Mouse (Mus musculus) liver, embryonic 13.5 days (tissue): ENCODE results near the gene Prpf38b. TPM values are rescaled to one million over a fixed set of nuclear protein-coding genes. Genes with fewer than 3 reads are reported as not detected.
"Not testable (repeated sequence)": the region's sequence is repeated elsewhere in the genome, so short reads cannot be mapped to it uniquely, and the experiment has no call there.

Experiments
- ATAC-seq: fragments of 200-750 bp; cut with Nextera tagmentation; 2 replicates; pipeline ENCODE4 v1.8.0; 2017; ENCODE audit warnings: low read depth, mild to moderate bottlenecking, moderate number of reproducible peaks, moderate library complexity
- DNase-seq: peaks from one replicate; pipeline ENCODE4 v3.0.0; 2022
- H3K27ac ChIP-seq: fragments of 300-500 bp; sonication (generic); 2 replicates; pipeline ENCODE4 v1.5.1; 2015; ENCODE audit warnings: moderate library complexity, mild to moderate bottlenecking, inconsistent platforms
- H3K27me3 ChIP-seq: fragments of 300-500 bp; sonication (generic); 2 replicates; pipeline ENCODE4 v1.6.1; 2015; ENCODE audit warnings: mild to moderate bottlenecking, inconsistent platforms
- H3K36me3 ChIP-seq: fragments of 300-500 bp; sonication (generic); 2 replicates; pipeline ENCODE4 v1.6.1; 2015; ENCODE audit warnings: mild to moderate bottlenecking, inconsistent platforms
- H3K4me1 ChIP-seq: fragments of 300-500 bp; sonication (generic); replicated peaks from 2 replicates; pipeline ENCODE4 v1.6.1; 2015; ENCODE audit warnings: inconsistent platforms
- H3K4me2 ChIP-seq: fragments of 300-500 bp; sonication (generic); 2 replicates; pipeline ENCODE4 v1.6.1; 2015; ENCODE audit warnings: inconsistent platforms, mild to moderate bottlenecking, moderate library complexity
- H3K4me3 ChIP-seq: fragments of 300-500 bp; sonication (generic); replicated peaks from 2 replicates; pipeline ENCODE4 v1.5.1; 2015; ENCODE audit warnings: mild to moderate bottlenecking, inconsistent platforms
- H3K9ac ChIP-seq: fragments of 300-500 bp; sonication (generic); 2 replicates; pipeline ENCODE4 v1.6.1; 2015; ENCODE audit warnings: mild to moderate bottlenecking, inconsistent platforms
- H3K9me3 ChIP-seq: fragments of 300-500 bp; sonication (generic); replicated peaks from 2 replicates; pipeline ENCODE4 v1.6.1; 2016; ENCODE audit warnings: inconsistent platforms
- WGBS: fragments of 180-500 bp; shearing (Covaris S2); methylation state at CpG from one replicate; pipeline ENCODE4 v1.1.7; 2015; ENCODE audit not compliant: insufficient replicate concordance; 5-methylcytosine and 5-hydroxymethylcytosine counted together
- polyA plus RNA-seq: library from polyadenylated mRNA; unstranded; fragments of >200 nt; fragmentation: Nextera tagmentation; extraction: Ambion mirVana; gene quantifications from 2 replicates; pipeline ENCODE4 v1.2.1, GENCODE M21; 2015

The Prpf38b gene
- polyA plus RNA-seq, 1 experiment from 2014 or later: 37.9 TPM

DNA sequence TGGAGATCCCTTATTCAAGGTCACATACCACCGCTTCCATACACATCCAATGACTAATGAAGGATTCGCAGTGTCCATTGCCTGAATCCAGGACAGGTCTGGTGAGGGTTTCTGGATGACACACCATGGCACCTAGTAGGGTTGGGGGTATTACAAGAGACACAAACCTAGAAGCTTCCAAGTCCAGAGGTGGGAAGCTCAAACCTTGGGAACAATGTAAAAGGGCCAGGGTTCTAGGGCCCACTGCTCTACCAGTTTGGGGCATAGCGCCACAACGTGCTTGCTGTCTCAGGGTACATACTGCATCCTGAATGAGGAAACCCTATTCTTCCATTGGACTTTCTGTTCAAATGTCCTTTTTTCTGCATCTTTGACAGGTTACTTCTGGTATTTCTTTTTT, 12.9 kb downstream of the Prpf38b start:
- DNase-seq (no peak), ATAC-seq (no peak)
- Histone ChIP-seq H3K9me3 (no peaks in the 10 kb centered on the region), H3K4me3 (no peak overlapping the region), H3K9ac (no peak overlapping the region), H3K27me3 (no peaks in the 10 kb centered on the region), H3K4me2 (no peak overlapping the region), H3K4me1 (peaks cover 1% of the 10 kb centered on the region), H3K36me3 (peaks cover 21% of the 10 kb centered on the region), H3K27ac (no peak overlapping the region)
- WGBS: 83% methylated on average over 4 of the region's 4 CpGs

DNA sequence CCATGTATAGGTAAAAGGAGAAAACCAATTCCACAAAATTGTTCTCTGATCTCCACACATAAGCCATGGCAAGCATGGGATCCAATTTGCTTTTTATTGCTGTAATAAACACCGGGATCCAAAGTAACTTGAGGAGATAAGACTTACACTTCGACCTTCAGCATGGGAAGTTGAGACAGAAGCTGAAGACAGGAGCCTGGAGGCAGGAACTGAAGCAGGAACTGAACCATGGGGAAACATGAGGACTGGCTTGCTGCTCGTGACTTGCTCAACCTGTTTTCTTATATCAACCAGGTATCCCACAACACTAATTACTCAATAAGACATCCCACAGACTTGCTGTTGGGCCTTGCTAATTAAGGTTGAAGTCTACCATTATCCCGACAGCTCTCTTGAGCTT, 18.6 kb downstream of the Prpf38b start:
- H3K4me3 ChIP-seq: no peak overlapping the region
- H3K4me1 ChIP-seq: no peaks in the 10 kb centered on the region
- H3K9me3 ChIP-seq: no peaks in the 10 kb centered on the region
- no peaks in the 10 kb centered on the region for H3K27me3 ChIP-seq
- H3K4me2 ChIP-seq: no peak overlapping the region
- H3K36me3 ChIP-seq: no peaks in the 10 kb centered on the region
- no peak for DNase-seq
- ATAC-seq: no peak
- H3K9ac ChIP-seq: no peak overlapping the region
- 46% methylated on average over 4 of the region's 4 CpGs for WGBS
- no peak overlapping the region for H3K27ac ChIP-seq

DNA sequence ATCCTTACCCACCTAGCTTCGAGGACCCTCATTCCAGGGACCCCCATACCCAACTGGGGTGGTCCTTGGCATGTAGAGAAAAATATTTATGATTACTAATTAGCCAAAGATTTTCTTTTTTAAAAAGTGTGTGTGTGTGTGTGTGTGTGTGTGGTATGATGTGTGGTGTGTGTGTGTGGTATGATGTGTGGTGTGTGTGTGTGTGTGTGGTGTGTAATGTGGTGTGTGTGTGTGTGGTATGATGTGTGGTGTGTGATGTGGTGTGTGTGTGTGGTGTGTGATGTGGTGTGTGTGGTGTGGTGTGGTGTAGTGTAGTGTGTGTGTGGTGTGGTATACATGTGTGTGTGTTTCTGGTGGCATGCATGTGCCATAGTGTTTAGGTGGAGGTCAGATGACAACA, 19.4 kb downstream of the Prpf38b start:
- Histone ChIP-seq H3K27ac (no peak overlapping the region), H3K36me3 (no peaks in the 10 kb centered on the region), H3K4me2 (no peak overlapping the region), H3K9me3 (no peaks in the 10 kb centered on the region), H3K9ac (no peak overlapping the region), H3K4me1 (no peaks in the 10 kb centered on the region), H3K4me3 (no peak overlapping the region), H3K27me3 (no peaks in the 10 kb centered on the region)
- WGBS: 38% methylated on average over 1 of the region's 1 CpGs
- DNase-seq (no peak), ATAC-seq (no peak)

DNA sequence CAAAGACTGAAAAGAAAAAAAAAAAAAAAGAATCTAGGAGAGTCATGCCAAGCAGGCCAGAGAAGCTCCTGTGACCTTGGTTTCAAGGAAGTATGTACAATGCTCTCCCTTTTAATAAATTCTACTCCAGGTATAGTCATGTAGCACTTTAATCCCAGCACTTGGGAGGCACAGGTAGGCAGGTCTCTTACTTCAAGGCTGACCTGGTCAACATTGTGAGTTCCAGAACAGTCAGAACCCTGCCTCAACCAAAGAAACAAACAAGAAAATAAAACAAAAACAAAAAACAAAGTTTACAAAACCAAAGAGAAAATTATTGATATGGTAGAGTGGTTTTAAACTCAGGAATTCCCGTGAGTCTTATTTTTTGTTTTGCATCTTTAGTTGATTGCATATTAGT, 21.6 kb downstream of the Prpf38b start, which contains the start of gene Fndc7:
Gene Fndc7 (minus strand): TSS at position 101 of the 400 bp plus-strand sequence.
- no peak within 1 kb of the TSS for H3K27ac ChIP-seq
- H3K9me3 ChIP-seq: no peaks in the 10 kb centered on the region
- H3K9ac ChIP-seq: no peak within 1 kb of the TSS
- H3K4me1 ChIP-seq: peaks cover 19% of the 10 kb centered on the region
- no peak within 1 kb of the TSS for H3K4me3 ChIP-seq
- H3K4me2 ChIP-seq: no peak within 1 kb of the TSS
- ATAC-seq (no peak), DNase-seq (no peak)
- no peaks in the 10 kb centered on the region for H3K36me3 ChIP-seq
- no peaks in the 10 kb centered on the region for H3K27me3 ChIP-seq
- WGBS: 70% methylated on average over 1 of the region's 1 CpGs

DNA sequence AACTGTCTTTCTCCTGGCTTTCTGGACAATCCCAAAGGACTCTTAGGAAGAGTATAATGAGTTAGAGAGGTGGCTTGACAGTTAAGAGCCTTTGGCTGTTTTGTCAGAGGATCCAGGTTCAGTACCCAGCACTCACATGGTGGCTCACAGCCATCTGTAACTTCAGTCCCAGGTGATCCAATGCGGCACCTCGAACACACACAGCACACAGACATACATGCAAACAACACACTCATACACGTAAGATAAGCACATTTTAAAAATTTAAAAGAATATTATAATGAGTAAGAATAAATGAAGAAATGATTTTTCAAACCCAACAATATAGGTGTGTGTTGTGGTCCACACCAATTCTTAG, 23.9 kb downstream of the Prpf38b start:
- Histone ChIP-seq H3K4me1 (peaks cover 29% of the 10 kb centered on the region), H3K9me3 (no peaks in the 10 kb centered on the region), H3K4me3 (no peak overlapping the region), H3K27me3 (no peaks in the 10 kb centered on the region), H3K9ac (no peak overlapping the region), H3K4me2 (no peak overlapping the region), H3K36me3 (no peaks in the 10 kb centered on the region), H3K27ac (no peak overlapping the region)
- ATAC-seq (no peak), DNase-seq (no peak)
- WGBS: 85% methylated on average over 3 of the region's 3 CpGs

DNA sequence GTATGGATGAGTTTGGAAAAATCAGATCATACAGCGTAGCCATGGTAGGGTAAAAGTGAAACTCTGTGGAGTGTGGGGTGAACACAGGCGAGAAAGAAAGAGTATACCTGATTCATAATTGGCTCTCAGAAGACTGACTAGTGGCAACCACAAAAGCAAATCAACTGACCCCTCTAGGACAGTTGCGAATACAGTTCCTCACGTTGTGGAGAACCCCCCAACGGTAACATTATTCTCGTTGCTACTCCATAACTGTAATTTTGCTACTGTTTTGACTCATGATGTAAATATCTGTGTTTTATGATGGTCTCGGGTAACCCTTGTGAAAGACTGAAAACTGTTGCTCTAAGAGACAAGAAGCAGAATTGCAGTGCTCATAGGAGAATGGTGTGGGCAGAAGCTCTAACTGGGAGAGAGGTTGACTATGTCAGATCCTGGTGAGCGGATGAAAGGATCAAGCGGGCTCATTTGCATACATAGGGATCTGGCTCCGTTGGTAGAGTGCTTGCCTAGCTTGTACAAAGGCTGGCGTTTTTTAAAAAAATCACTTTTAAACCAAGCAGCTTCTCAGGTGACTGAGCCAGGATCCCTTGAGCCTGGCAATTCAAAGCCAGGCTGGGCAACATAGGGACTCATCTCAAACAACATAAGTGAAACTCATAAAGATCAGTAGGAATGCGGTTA, 24.5 kb downstream of the Prpf38b start:
- no peak for ATAC-seq
- no peak overlapping the region for H3K4me3 ChIP-seq
- H3K9ac ChIP-seq: no peak overlapping the region
- no peak for DNase-seq
- 58% methylated on average over 12 of the region's 12 CpGs for WGBS
- no peaks in the 10 kb centered on the region for H3K9me3 ChIP-seq
- H3K4me2 ChIP-seq: no peak overlapping the region
- H3K27ac ChIP-seq: no peak overlapping the region
- no peaks in the 10 kb centered on the region for H3K27me3 ChIP-seq
- peaks cover 29% of the 10 kb centered on the region for H3K4me1 ChIP-seq
- no peaks in the 10 kb centered on the region for H3K36me3 ChIP-seq

DNA sequence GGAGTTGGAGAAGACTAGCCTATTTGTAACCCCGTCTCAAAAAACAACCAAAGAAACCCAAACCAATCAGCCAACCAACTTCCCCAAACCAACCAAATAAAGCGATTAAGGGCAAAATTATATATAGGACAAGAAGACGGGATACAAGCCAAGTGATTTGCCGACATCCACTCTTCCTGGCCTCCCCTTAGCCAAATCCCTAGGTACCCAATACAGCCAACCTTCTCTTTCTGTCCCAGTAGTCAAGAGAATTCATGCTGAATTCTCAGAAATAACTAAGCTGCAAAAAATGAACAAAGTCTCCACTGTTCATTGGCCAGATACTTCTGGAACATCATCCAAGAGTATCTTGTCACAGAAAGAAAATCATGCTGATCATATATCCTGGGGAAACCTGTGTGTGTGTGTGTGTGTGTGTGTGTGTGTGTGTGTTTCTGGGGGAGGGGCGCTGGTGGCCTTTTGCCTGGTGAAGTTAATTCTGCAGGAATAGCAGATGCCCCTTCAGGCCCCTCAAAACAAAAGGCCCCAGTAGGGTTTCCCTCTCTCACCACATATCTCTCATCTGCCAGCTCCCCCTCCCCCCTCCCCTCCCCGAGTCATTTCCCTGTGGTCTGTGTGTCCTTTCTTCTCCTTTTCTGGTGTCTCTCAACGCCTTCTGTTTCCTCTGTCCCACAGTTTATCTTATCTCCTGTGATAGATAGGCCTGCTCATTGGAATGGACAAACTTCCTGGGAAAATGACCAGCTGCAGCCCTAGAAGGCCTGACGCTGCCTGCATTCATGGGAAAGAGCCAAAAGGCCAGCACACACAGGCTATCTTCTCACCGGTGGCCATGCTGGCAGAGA, 25.6 kb downstream of the Prpf38b start:
- Histone ChIP-seq H3K4me3 (no peak overlapping the region), H3K9ac (no peak overlapping the region), H3K4me1 (peaks cover 29% of the 10 kb centered on the region), H3K27ac (peak overlapping the region; percentile 34; the same call in 1 of the 2 replicates), H3K9me3 (no peaks in the 10 kb centered on the region), H3K4me2 (no peak overlapping the region), H3K27me3 (no peaks in the 10 kb centered on the region), H3K36me3 (no peaks in the 10 kb centered on the region)
- 18% methylated on average over 9 of the region's 9 CpGs for WGBS
- DNase-seq (no peak), ATAC-seq (peak; percentile 57)

DNA sequence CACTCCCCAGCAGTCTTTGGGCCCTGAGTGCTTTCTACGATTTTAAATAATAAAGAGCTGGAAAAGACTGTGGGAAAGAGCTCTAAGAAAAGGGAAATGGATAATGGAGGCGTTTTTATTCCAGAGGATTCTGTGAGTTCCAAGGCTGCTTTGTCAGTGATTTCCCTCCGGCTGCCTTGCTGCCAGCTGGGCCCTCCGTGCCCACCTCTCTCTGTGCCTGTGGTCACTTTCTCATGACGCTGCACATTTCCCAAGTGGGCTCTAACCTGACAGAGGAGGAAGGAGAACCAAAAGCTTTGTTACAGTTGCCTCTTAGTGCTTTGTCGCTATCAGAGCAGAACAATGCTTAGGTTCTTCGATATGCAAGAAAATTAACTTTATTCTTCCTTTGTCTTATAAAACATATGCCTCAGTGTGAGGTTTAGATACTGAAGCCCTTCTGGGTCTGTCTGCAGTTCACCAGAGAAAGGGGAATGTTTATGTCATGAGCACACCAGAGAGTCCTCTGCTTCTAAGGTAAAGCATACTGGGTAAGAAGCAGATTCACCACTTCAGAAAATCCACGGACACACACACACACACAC, 26.7 kb downstream of the Prpf38b start:
- no peak overlapping the region for H3K4me2 ChIP-seq

DNA sequence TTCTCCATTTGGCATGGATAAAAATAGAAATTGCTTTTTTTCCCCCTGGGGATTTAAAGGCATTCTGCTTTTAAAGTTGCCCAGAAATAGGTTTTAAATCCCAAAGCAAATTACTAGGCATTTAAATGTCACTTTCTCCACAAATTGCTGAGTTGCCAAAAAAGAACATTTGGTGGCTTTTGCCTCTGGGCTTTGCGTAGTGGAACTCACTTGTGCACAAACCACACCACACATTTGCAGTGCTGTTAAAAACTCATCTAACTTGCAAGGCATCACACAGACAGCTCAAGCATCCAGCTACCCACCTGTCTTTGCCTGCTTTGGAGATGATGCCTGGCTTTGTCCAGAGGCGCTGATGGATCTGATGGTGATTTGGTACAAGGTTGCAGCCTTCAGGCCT, 28.5 kb downstream of the Prpf38b start:
- 78% methylated on average over 2 of the region's 2 CpGs for WGBS
- Histone ChIP-seq H3K4me1 (peaks cover 33% of the 10 kb centered on the region), H3K9ac (no peak overlapping the region), H3K27ac (no peak overlapping the region), H3K36me3 (no peaks in the 10 kb centered on the region), H3K9me3 (no peaks in the 10 kb centered on the region), H3K27me3 (no peaks in the 10 kb centered on the region), H3K4me2 (no peak overlapping the region), H3K4me3 (no peak overlapping the region)
- DNase-seq: no peak
- no peak for ATAC-seq

More for the DNA sequence above, 26.7 kb downstream of the Prpf38b start:
- no peak overlapping the region for H3K4me3 ChIP-seq
- DNase-seq (no peak), ATAC-seq (no peak)
- no peak overlapping the region for H3K9ac ChIP-seq
- H3K9me3 ChIP-seq: no peaks in the 10 kb centered on the region
- no peaks in the 10 kb centered on the region for H3K27me3 ChIP-seq
- 29% methylated on average over 8 of the region's 8 CpGs for WGBS
- no peaks in the 10 kb centered on the region for H3K36me3 ChIP-seq
- H3K27ac ChIP-seq: no peak overlapping the region; the same call in 1 of the 2 replicates
- peaks cover 33% of the 10 kb centered on the region for H3K4me1 ChIP-seq

DNA sequence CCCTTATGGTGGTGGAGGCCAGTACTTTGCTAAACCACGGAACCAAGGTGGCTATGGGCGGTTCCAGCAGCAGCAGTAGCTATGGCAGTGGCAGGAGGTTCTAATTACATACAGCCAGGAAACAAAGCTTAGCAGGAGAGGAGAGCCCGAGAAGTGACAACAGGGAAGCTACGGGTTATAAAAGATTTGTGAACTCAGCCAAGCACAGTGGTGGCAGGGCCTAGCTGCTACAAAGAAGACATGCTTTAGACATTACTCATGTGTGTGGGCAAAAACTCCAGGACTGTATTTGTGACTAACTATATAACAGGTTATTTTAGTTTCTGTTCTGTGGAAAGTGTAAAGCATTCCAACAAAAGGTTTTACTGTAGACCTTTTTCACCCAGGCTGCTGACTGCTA, 29.7 kb downstream of the Prpf38b start:
- not testable (repeated sequence) for H3K4me3 ChIP-seq, H3K27ac ChIP-seq, H3K9me3 ChIP-seq, H3K36me3 ChIP-seq, ATAC-seq, H3K4me2 ChIP-seq, H3K9ac ChIP-seq, H3K27me3 ChIP-seq, DNase-seq
- 42% methylated on average over 4 of the region's 4 CpGs for WGBS
- peaks cover 33% of the 10 kb centered on the region for H3K4me1 ChIP-seq

DNA sequence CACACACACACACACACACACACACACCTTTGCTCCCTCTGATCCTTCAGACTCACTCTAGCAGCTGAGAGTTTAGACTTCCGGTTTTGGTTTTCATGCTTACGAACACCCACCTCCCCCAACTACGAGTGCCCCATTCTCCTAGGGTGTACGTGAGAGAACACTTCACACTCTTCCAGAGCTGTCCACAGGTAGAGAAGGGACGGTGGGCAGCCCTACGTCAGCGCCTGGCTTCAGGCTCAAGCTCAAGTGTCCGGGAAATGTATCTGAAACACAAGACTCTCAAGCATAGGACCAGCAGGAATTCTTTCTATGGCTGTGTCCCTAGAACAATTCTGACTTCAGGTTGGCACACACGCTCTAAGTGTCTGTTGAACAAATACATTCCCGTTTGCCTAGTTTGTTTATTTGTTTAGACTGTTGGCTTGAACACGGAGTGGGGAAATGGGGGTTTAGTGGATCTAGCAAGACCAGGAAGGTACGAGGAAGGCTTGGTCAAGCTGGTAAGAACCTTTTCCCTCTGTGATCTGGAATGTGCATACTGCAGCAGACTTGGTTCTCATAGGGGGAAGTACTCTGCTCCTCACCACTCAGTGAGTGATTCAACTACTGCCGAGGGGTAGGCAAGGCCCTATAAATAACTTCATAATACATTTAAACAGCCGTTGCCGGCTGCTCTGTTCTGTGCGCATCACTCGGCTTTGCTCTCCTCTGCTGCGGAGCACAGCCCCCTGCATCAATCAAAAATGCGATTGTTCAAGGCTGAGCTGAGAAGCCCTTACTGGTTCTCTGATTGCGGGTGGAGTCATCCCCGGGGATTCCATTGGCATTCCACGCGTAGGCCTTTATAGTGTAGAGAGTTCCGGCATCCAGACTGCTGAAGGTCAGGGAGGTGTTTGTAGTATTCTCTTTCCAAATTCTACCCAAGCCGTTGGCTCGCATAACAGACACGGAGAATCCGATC, 30.7 kb downstream of the Prpf38b start:
- H3K4me1 ChIP-seq: peaks cover 23% of the 10 kb centered on the region
- no peaks in the 10 kb centered on the region for H3K27me3 ChIP-seq
- H3K36me3 ChIP-seq: no peaks in the 10 kb centered on the region
- H3K9me3 ChIP-seq: no peaks in the 10 kb centered on the region
- WGBS: 56% methylated on average over 28 of the region's 28 CpGs
- ATAC-seq (no peak), DNase-seq (no peak)
- H3K27ac ChIP-seq: no peak overlapping the region
- peak overlapping the region; percentile 7; the same call in 1 of the 2 replicates for H3K4me2 ChIP-seq
- no peak overlapping the region for H3K9ac ChIP-seq
- H3K4me3 ChIP-seq: no peak overlapping the region
